Mouse (Mus musculus) embryonic facial prominence, embryonic 10.5 days (tissue): Measurements from ENCODE around the gene Nrxn2. TPM values are rescaled to one million over a fixed set of nuclear protein-coding genes. Genes with fewer than 3 reads are reported as not detected.

Experiments
- DNase-seq: peaks from one replicate; pipeline ENCODE4 v3.0.0-alpha.2; 2017; ENCODE audit warnings: low spot score
- H3K27ac ChIP-seq: fragments of 300-500 bp; sonication (generic); replicated peaks from 2 replicates; pipeline ENCODE4 v1.5.1; 2016; ENCODE audit warnings: mild to moderate bottlenecking
- H3K27me3 ChIP-seq: fragments of 300-500 bp; sonication (generic); replicated peaks from 2 replicates; pipeline ENCODE4 v1.6.1; 2016; ENCODE audit warnings: low read depth, mild to moderate bottlenecking; ENCODE audit not compliant: poor library complexity, severe bottlenecking
- H3K36me3 ChIP-seq: fragments of 300-500 bp; sonication (generic); replicated peaks from 2 replicates; pipeline ENCODE4 v1.6.1; 2016; ENCODE audit warnings: mild to moderate bottlenecking, moderate library complexity
- H3K4me1 ChIP-seq: fragments of 300-500 bp; sonication (generic); 2 replicates; pipeline ENCODE4 v1.6.1; 2016
- H3K4me3 ChIP-seq: fragments of 300-500 bp; sonication (generic); 2 replicates; pipeline ENCODE4 v1.5.1; 2016; ENCODE audit warnings: mild to moderate bottlenecking, moderate library complexity
- H3K9me3 ChIP-seq: fragments of 300-500 bp; sonication (generic); 2 replicates; pipeline ENCODE4 v1.6.1; 2016; ENCODE audit warnings: mild to moderate bottlenecking
- WGBS: fragments of 180-500 bp; shearing (Covaris S2); methylation state at CpG from one replicate; pipeline ENCODE4 v1.1.7; 2016; 5-methylcytosine and 5-hydroxymethylcytosine counted together
- polyA plus RNA-seq: library from polyadenylated mRNA; unstranded; fragments of >200 nt; fragmentation: Nextera tagmentation; extraction: Ambion mirVana; gene quantifications from 2 replicates; pipeline ENCODE4 v1.2.1, GENCODE M21; 2016

The Nrxn2 gene
- polyA plus RNA-seq, 1 experiment from 2014 or later, result 1.9 TPM

DNA sequence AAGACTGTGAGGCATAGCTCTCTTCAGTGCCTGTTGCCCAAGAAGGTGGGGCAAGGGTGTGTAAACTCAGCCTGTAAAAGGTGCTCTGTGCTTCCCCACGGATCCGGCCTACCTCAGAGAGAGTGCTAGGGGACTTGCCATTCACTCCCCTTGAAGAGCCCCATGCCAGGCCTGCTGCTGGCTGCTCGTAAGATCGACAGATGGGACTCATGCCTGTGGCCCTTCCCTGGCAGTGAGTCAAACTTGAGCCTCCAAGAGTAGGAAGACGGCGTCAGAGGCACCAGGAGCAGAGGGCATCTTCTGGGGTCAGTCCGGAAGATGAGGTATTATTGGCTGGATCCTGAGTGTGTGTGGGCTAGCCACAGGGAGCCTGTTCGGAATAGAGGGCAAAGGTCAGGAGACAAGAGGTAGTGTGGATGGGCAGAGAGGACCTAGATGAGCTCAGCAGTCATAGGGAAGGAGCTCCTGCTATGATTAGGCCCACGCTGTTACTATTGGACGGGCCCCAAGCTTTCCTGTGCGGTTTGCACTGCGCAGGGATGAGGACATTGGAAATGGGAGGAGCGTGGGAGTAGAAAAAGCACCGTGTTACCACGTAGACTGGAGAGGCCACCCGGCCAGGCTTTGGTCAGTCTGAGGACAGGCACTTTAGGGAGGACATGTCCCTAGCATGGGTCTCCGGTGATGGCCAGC, 109.5 kb downstream of the Nrxn2 start:
- peaks cover 49% of the 10 kb centered on the region for H3K4me1 ChIP-seq
- no peaks in the 10 kb centered on the region for H3K36me3 ChIP-seq
- no peak for DNase-seq
- H3K27me3 ChIP-seq, result peaks cover 35% of the 10 kb centered on the region
- H3K27ac ChIP-seq, result no peak overlapping the region
- H3K4me3 ChIP-seq, result peak overlapping the region; percentile 17; the same call in 1 of the 2 replicates
- 80% methylated on average over 17 of the region's 17 CpGs for WGBS
- H3K9me3 ChIP-seq, result no peaks in the 10 kb centered on the region

DNA sequence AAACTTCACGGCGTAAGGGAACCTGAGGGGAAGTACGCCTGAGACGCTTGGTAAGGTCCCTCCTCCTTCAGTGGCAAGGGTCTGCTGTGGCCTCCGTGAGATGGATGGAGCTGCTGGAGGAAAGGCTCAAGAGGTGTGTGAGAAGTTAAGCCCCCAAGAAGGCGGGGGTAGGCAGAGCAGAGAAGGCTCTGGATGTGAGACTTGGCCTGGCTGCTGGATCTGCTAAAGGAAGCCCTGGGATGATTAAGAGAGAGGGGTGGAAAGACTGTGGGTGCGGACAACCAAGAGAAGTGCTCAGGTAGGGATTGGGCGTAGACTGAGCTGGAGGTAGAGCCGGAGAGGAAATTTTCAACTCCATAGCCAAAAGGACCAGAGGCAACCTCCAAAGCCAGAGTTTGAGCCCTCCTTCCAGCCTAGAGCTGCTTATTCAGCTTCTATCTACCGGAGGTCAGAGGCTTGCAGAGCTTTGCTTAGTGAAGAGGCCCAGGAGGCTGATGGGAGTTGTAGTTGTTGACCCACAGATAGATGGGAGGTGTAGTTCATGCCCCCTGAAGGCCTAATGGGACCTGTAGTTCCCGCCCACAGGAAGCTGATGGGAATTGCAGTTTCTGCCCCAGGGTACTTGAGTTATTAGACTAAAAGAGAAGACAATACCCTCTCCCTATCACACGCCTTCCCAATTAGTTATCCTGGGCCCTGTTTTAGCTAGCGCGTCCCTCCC, 110.9 kb downstream of the Nrxn2 start:
- Histone ChIP-seq H3K9me3 (no peaks in the 10 kb centered on the region), H3K4me1 (peaks cover 63% of the 10 kb centered on the region), H3K4me3 (peak overlapping the region; percentile 33; the same call in 1 of the 2 replicates), H3K36me3 (no peaks in the 10 kb centered on the region), H3K27me3 (peaks cover 49% of the 10 kb centered on the region), H3K27ac (peak overlapping the region; percentile 55)
- DNase-seq, result peak; percentile 64
- 55% methylated on average over 14 of the region's 14 CpGs for WGBS

DNA sequence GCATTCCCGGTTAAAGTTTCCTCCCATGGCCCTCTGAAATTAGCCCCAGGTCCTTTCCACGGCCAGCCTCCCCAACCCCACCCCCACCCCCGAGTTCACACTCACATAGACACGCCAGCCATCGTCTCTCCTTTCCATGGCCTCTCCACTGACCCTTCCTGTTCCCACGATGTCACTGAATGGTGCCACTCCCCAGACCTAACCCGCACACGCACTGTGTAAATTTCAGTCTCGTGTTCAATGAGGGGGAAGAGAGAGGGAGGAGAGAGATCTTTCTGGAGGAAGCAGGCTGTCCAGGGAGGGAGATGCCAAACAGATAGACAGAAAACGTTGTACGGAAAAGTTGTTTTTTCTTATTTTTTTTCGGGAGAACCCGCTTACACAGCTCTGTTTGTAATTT, 111.8 kb downstream of the Nrxn2 start:
- H3K4me3 ChIP-seq, result peak overlapping the region; percentile 33; the same call in 1 of the 2 replicates
- DNase-seq, result no peak
- WGBS, result 20% methylated on average over 13 of the region's 13 CpGs

DNA sequence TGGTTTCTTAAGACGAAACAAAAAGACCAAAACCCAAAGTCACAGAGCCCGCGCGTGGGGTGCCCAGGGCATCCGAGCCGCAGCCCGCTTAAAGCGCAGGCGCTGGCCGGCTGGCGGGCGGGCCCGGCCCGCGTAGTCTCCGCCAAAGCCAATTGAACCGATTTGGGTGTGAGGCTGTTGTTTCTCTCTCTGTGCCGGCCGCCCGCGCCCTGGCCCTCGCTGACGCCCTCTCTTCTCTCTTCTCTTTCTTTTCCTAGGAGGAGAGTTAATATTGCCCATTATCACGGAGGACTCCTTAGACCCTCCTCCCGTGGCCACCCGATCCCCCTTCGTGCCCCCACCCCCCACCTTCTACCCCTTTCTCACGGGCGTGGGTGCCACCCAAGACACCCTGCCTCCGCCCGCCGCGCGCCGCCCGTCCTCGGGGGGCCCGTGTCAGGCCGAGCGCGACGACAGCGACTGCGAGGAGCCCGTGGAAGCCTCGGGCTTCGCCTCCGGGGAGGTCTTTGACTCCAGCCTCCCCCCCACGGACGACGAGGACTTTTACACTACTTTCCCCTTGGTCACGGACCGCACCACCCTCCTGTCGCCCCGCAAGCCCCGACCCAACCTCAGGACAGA, 112.6 kb downstream of the Nrxn2 start:
- peak; percentile 64 for DNase-seq
- Histone ChIP-seq H3K27ac (peak overlapping the region; percentile 75), H3K36me3 (no peaks in the 10 kb centered on the region), H3K4me1 (peaks cover 69% of the 10 kb centered on the region), H3K9me3 (no peaks in the 10 kb centered on the region), H3K27me3 (peaks cover 64% of the 10 kb centered on the region), H3K4me3 (peak overlapping the region; percentile 57)
- 1% methylated on average over 56 of the region's 56 CpGs for WGBS

More for the DNA sequence above, 111.8 kb downstream of the Nrxn2 start:
- H3K36me3 ChIP-seq, result no peaks in the 10 kb centered on the region
- peaks cover 58% of the 10 kb centered on the region for H3K27me3 ChIP-seq
- H3K9me3 ChIP-seq, result no peaks in the 10 kb centered on the region
- H3K4me1 ChIP-seq, result peaks cover 67% of the 10 kb centered on the region
- H3K27ac ChIP-seq, result peak overlapping the region; percentile 41; the same call in 1 of the 2 replicates

DNA sequence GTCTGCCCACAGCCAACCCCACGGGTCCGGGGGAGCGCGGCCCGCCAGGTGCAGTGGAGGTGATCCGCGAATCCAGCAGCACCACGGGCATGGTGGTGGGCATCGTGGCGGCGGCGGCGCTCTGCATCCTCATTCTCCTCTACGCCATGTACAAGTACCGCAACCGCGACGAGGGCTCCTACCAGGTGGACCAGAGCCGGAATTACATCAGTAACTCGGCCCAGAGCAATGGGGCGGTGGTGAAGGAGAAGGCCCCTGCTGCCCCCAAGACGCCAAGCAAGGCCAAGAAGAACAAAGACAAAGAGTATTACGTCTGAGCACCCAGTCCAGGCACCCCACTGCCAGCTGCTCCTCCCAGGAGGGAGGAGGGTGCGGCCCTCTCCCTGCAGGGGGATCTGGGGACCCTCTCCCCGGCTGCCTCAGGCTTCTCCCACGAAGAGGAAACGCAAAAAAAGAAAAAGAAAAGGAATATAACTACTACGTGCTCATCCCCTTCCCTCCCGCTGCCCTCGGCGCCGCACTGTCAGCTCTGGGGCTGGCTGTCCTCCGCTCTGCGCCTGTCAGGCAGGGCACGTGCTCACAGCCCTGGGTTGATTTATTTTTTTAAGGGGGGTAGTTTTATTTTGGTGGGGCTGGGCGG, 113.4 kb downstream of the Nrxn2 start:
- H3K27ac ChIP-seq, result peak overlapping the region; percentile 75
- peaks cover 73% of the 10 kb centered on the region for H3K27me3 ChIP-seq
- WGBS, result under 1% methylated on average over 36 of the region's 36 CpGs

DNA sequence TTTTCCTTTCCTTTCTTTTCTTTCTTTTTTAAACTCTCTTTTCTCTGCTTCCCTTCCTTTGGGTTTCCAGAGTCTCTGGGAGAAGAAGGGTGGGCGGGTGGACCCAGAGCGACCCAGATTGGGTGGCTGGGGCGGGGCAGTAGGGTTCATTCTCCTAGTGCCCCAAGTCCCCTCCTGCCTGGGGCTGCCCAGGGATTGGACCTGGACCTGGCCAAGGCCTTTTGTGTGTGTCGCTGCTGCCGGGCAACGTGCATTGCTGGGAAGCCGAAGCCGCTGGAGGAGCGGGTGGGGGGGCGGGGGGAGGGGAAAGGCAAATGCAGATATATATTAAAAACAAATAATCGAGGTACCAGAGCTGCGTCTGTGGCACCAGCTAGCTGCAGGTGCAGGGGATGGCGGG, 114.1 kb downstream of the Nrxn2 start:
- Histone ChIP-seq H3K27me3 (peaks cover 80% of the 10 kb centered on the region), H3K27ac (peak overlapping the region; percentile 75), H3K4me3 (peak overlapping the region; percentile 57), H3K36me3 (no peaks in the 10 kb centered on the region), H3K9me3 (no peaks in the 10 kb centered on the region), H3K4me1 (peaks cover 74% of the 10 kb centered on the region)
- 9% methylated on average over 13 of the region's 13 CpGs for WGBS
- DNase-seq, result no peak

More for the DNA sequence above, 113.4 kb downstream of the Nrxn2 start:
- DNase-seq, result peak; percentile 55
- peaks cover 72% of the 10 kb centered on the region for H3K4me1 ChIP-seq
- H3K36me3 ChIP-seq, result no peaks in the 10 kb centered on the region
- H3K4me3 ChIP-seq, result peak overlapping the region; percentile 57
- H3K9me3 ChIP-seq, result no peaks in the 10 kb centered on the region

DNA sequence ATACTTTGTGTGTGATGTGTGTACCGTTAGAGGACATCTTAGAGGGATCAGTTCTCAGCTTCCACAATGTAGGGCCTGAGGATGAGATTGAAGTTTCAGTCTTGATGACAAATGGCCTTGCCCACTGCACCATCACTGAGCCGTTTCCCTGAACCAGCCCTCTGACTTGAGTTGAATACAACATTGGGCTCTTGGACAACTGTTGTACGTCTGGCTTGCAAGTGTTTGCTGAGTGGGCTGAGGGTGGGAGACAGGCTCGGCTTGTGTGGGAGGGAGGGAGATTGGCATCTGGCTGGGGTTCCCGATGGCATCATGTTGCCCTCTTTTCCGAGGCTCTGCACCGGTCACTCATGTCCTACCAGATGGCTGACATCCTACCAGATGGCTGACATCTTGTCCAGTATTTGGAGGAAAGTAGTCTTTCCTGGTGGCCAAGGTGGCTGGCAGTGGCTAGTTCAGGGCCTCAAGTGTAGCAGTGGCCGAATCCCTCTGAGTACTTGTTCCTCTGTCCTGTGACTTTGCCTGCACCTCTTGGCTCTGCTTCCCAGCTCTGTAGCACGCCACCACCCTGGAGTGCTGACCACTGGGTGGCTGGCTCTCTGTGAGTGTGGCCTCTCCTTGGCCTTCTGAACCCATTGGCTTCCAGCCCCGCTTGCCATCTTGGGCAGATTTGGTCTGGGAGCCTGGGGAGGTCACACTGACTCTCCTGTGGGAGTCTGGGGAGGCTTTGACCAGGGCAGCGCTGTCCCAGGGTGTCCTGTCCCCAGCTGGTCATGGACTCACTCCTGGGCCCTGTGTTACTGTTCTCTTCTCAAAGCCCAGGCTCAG, 115.0 kb downstream of the Nrxn2 start:
- H3K27me3 ChIP-seq, result peaks cover 82% of the 10 kb centered on the region
- peak overlapping the region; percentile 63; the same call in 1 of the 2 replicates for H3K27ac ChIP-seq
- H3K4me3 ChIP-seq, result 0 out of 2 replicates have a peak overlapping the region, but pooled peaks have one; percentile 18
- H3K36me3 ChIP-seq, result no peaks in the 10 kb centered on the region
- WGBS, result 74% methylated on average over 11 of the region's 11 CpGs
- DNase-seq, result no peak
- no peaks in the 10 kb centered on the region for H3K9me3 ChIP-seq
- peaks cover 65% of the 10 kb centered on the region for H3K4me1 ChIP-seq

DNA sequence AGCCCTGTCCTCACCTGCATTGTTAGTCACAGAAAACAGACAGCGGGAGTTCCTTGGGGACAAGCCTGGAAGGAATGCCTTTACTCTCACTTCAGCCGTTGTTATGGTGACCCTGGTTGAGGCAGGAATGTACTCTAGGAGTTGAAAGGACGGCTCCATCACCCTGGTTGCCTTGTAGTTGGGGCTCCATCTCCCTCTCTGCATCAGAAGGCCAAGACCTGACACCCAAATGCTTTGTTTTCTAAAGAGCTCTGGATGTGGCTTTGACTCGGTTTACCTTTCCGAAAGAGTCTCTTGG, 115.5 kb downstream of the Nrxn2 start:
- Histone ChIP-seq H3K36me3 (no peaks in the 10 kb centered on the region), H3K27ac (peak overlapping the region; percentile 63; the same call in 1 of the 2 replicates), H3K9me3 (no peaks in the 10 kb centered on the region), H3K27me3 (peaks cover 82% of the 10 kb centered on the region), H3K4me1 (peaks cover 60% of the 10 kb centered on the region), H3K4me3 (no peak overlapping the region)
- WGBS, result 44% methylated on average over 5 of the region's 5 CpGs
- DNase-seq, result no peak

DNA sequence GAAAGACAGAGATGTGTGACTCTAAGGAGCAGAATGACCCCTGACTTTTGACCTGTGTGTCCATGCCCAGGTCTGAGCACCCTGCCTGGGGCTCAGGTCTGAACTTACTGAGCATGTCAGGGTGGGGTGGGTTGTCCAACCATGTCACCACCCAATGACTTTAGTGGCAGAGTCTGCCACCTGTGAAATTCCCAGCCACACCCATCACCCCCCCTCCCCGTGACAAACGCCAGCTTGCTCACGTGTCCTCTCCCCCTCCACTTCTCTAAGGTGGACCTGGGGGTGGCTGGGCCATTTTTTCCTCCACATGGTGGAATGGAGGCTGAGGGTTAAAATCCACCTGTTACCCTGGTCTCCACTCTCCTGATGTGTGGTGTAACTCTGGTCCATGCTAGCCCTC, 117.7 kb downstream of the Nrxn2 start:
- Histone ChIP-seq H3K4me3 (no peak overlapping the region), H3K4me1 (peaks cover 46% of the 10 kb centered on the region), H3K27ac (no peak overlapping the region), H3K9me3 (no peaks in the 10 kb centered on the region), H3K36me3 (no peaks in the 10 kb centered on the region), H3K27me3 (peaks cover 65% of the 10 kb centered on the region)
- DNase-seq, result no peak
- 74% methylated on average over 3 of the region's 3 CpGs for WGBS

GRCm38 (mm10) chr19:6536696-6537095, 118.2 kb downstream of the Nrxn2 start:
- Histone ChIP-seq H3K36me3 (no peaks in the 10 kb centered on the region), H3K27me3 (peaks cover 60% of the 10 kb centered on the region), H3K4me3 (no peak overlapping the region), H3K4me1 (peaks cover 41% of the 10 kb centered on the region), H3K27ac (no peak overlapping the region), H3K9me3 (no peaks in the 10 kb centered on the region)
- no peak for DNase-seq
- WGBS, result 69% methylated on average over 6 of the region's 6 CpGs

DNA sequence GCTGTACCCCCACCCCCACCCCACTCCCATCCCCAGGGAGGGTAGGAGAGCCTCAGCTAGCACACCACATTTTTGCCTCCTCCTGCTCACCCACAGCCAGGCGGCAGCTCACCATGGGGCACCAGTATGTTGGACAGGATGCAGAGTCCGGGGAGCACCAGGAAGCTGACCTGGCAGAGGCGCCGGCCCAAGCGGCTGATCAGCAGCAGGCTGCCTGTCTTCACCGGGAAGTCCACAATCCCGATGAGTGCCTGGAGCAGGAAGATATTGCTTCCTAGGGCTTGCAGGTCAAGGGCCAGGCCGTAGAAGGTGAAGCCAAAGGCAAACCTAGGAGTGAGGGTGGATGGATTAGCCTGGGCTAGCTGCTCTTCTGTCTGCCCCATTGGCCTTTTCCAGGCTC, 119.0 kb downstream of the Nrxn2 start:
- Histone ChIP-seq H3K9me3 (no peaks in the 10 kb centered on the region), H3K27ac (no peak overlapping the region), H3K27me3 (peaks cover 51% of the 10 kb centered on the region), H3K4me1 (peaks cover 33% of the 10 kb centered on the region), H3K36me3 (no peaks in the 10 kb centered on the region), H3K4me3 (no peak overlapping the region)
- DNase-seq, result no peak
- WGBS, result 63% methylated on average over 8 of the region's 8 CpGs

DNA sequence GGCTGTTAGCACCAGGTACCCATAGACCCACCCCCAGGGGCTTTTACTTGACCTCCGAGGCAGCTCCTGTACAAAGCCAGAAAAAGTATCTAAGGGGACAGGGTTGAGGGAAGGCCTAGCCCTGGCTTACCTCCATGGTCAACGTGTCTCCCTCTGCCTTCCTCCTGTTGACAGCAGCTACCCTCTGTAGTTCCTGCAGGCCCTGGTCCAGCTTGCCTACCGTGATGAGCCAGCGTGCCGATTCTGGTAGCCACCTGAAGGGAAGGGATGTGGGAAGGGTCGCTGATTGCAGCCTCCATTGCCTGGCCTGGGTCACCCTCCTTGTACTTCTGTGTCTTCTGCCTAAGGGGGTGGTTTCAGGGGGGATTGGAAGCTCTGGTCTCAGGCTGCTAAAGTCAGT, 120.0 kb downstream of the Nrxn2 start:
- no peak overlapping the region for H3K27ac ChIP-seq
- DNase-seq, result no peak
- H3K4me1 ChIP-seq, result peaks cover 25% of the 10 kb centered on the region
- H3K4me3 ChIP-seq, result no peak overlapping the region
- no peaks in the 10 kb centered on the region for H3K9me3 ChIP-seq
- peaks cover 41% of the 10 kb centered on the region for H3K27me3 ChIP-seq
- no peaks in the 10 kb centered on the region for H3K36me3 ChIP-seq
- 87% methylated on average over 6 of the region's 6 CpGs for WGBS
